Mouse (Mus musculus) ZHBTc4 (cell line): ENCODE measurements around the gene Morc3.
"Not testable (repeated sequence)": the region's sequence is repeated elsewhere in the genome, so short reads cannot be mapped to it uniquely, and the experiment has no call there.

Source experiments
- DNase-seq: peaks from one replicate; pipeline ENCODE4 v3.0.0-alpha.2; 2011; ENCODE audit warnings: low read depth, low spot score

Morc3 gene

GRCm38 (mm10) chr16:93818691-93819324 lies 13.1 kb upstream of the Morc3 start:
- DNase-seq, result no peak

DNA sequence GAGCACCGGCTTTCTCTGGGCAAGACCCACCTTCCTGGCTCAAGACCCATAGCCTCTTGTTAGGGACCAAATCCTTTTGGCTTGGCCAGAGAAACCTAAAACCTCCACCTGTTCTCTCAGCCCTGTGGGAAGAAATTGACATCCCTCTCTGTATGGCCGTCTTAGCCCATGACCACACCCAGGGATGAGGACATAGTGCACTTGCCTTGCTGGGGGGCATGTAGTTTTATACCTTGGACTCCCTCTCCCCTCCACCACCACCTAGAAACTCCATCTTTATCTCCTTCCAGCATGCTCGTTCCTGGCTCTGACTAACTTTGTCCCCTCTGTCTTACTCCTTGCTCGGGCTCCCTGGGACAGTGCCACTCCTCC lies 12.6 kb upstream of the Morc3 start:
- no peak for DNase-seq

- no peak for DNase-seq
These were observed 11.9 kb upstream of the Morc3 start for GRCm38 (mm10) chr16:93820040-93820439.

DNA sequence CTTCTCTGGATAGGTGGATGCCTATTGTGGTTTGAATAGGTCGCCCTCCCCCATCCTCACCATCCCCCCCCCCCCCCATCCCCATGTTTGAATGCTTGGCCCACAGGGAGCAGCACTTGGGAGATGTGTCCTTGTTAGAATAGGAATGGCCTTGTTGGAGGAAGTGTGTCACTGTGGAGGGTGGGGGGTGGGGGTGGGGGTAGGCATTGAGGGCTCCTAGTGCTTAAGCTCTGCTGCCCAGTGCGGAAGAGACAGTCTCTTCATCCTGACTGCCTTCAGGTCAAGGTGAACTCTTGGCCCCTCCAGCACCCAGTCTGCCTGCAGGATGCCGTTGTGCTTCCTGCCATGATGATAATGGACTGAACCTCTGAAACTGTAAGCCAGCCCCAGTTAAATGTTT lies 10.2 kb upstream of the Morc3 start:
- DNase-seq, result peak; percentile 58

- not testable (repeated sequence) for DNase-seq
These were observed 9.3 kb upstream of the Morc3 start for GRCm38 (mm10) chr16:93822433-93823225.

- peak; percentile 62 for DNase-seq
These were observed 7.1 kb upstream of the Morc3 start for GRCm38 (mm10) chr16:93824799-93825198.

GRCm38 (mm10) chr16:93825463-93825862 lies 6.5 kb upstream of the Morc3 start:
- DNase-seq, result no peak

- DNase-seq, result peak; percentile 90
These were observed 5.9 kb upstream of the Morc3 start for GRCm38 (mm10) chr16:93826054-93826453.

DNA sequence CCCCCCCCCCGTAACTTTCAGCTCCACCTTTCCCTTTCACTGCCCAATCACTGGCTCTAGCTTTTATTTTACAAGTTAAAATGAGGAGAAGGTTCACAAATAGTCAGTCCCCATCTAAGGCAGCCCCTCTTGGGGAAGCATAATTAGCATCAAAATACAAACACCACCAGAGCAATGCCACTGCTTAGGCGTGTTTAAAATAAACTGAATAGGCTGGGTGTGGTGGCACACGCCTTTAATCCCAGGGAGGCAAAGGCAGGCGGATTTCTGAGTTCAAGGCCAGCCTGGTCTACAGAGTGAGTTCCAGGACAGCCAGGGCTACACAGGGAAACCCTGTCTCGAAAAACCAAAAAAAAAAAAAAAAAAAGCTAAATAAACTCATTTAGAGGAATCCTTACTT lies 5.4 kb upstream of the Morc3 start:
- DNase-seq, result peak; percentile 93

DNA sequence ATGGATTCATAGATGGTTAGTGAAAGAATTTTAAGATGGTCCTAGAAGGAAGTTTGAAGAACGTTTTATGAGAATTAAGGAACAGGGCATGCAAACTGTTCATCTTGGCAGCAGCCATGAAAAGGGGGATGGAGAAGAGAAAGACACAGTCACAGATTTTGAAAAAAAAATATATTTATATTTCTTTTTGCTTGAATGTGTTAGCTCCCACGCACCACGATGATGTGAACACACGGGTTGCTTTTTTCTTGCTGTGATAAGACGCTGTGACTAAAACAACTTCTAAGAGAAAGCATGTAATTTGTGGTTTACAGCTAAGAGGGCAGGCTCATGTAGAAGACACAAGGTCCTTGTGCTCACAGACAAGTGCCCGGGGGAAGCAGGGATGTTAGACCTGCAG lies 5.0 kb upstream of the Morc3 start:
- peak; percentile 26 for DNase-seq

DNA sequence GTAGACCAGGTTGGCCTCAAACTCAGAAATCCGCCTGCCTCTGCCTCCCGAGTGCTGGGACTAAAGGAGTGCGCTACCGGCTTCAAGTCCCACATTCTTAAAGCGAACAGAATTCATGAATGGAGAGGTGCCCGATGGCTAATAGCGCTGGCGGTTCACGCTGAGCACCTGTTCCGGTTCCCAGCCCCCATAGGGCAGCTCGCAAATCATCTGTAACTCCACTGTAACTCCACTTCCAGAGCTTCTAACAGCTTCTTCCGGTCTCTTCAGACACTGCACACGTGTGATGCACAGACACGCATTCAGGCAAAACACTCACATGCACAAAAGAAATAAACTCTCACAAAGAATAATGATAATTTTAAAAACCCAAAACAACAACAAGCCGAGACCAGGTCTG lies 2.4 kb upstream of the Morc3 start:
- DNase-seq, result peak; percentile 80

GRCm38 (mm10) chr16:93830071-93830470 lies 1.9 kb upstream of the Morc3 start:
- peak; percentile 90 for DNase-seq

GRCm38 (mm10) chr16:93830916-93831315 lies 1.0 kb upstream of the Morc3 start:
- no peak for DNase-seq

DNA sequence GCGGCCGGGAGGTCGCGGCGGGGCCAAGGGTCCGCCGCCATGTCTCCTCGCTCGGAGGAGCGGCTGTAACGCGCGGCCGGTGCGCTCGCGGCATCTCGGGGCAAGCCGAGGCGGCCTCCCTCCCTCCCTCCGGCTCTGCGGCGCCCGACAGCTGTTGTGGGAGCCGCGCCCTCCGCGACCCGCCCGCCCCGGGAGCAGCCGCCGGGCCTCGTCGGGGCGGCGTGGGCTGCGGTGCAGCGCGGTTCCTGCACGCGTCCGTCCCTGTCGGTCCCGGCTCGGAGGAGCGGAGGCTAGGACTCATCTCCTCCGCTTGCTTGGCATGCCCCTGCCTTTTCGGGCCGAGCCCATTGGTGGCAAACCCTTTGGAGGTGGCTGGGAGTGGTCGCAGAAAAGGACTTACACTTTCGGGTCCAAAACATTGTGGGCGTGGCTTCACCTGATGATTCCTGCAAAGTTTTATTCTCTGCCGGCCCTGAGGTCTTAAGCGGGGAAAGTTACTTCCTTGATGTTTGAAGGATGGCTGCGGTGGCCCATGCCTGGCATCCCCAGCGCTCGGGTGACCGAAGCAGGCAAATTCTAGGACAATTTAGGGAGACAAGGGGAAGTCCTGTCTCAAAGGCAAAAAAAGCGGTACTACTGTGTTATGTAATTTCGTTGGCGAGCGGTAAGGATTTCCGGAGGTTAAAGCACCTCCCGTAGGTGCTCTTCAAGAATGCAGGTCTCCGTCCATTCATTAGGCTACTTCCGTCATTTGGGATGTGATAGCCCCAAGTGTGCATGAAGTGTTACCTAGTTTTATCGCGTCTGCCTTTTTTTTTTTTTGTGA lies 743 bp downstream of the Morc3 start:
- peak; percentile 84 for DNase-seq

DNA sequence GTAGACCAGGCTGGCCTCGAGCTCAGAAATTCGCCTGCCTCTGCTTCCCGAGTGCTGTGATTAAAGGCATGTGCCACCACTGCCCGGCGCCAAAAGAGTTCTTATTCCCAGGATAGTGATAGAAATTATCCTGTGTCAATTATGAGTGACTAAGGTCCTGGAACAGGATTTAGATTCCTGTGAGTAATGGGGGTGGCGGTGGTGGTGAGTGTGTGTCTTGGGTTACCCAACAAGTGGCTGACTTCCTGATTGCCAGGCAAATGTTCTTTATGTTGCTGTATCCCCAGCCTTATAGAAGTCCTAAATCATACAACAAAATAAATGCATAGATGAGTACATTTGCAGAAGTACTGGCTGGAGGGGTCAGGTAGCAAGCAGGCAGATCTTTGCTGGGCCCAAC lies 1.6 kb downstream of the Morc3 start:
- DNase-seq, result no peak

GRCm38 (mm10) chr16:93834076-93834475 lies 2.2 kb downstream of the Morc3 start:
- no peak for DNase-seq

GRCm38 (mm10) chr16:93839049-93839448 lies 7.1 kb downstream of the Morc3 start:
- DNase-seq, result no peak

DNA sequence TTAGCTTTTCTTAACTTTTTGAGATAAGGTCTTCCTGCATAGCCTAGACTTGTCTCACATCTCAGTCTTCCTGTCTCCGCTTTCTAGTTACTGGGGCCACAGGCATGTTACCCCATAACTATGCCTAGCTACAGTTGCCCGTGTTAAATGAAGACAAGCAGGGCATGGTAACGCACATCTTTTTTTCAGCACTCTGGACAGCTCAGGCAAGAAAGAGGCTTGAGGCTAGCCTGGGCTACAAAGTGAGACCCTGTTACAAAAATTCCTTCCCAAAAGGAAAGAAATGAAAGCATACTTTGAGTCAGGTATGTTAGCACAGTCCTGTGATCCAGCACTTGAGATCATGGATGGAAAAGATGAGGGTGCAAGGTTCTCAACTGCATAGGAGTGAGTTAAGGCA lies 18.6 kb downstream of the Morc3 start:
- DNase-seq, result peak; percentile 26

DNA sequence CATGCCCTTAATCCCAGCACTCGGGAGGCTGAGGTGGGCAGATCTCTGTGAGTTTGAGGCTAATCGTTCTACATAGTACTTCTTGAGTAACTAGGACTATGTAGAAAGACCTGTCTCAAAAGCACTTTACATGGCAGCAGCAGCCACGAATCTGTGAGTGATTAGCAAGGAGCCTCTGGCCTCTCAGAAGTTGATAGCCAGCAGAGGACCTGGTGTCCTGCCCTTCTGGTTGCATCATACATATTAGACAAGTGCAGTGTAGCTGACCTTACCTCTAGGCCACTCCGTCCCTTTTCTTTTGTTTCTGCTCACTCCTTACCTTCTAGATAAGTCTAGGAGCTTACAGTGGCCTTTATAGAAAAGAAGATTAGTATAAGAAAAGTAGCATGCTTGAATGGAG lies 28.0 kb downstream of the Morc3 start:
- no peak for DNase-seq

- no peak for DNase-seq
These were observed 28.8 kb downstream of the Morc3 start for GRCm38 (mm10) chr16:93860686-93861085.

DNA sequence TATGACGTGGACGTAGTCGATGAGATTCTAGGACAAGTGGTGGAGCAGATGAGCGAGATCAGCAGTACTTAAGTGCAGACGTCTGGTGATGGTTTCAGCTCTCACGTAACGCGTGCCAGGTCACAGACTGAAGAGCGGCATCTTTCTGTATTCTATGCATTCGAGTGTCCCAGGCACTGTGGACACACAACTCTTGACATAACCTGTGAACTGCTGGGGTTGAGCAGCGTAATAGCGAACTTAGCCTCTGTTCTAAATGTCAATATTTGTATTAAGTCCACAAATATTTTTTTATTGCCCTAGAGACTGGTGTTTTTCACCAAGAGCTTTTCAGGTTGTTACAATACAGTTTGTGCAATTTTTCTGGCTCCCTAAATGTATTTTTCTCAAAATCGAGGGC lies 42.9 kb downstream of the Morc3 start:
- no peak for DNase-seq

DNA sequence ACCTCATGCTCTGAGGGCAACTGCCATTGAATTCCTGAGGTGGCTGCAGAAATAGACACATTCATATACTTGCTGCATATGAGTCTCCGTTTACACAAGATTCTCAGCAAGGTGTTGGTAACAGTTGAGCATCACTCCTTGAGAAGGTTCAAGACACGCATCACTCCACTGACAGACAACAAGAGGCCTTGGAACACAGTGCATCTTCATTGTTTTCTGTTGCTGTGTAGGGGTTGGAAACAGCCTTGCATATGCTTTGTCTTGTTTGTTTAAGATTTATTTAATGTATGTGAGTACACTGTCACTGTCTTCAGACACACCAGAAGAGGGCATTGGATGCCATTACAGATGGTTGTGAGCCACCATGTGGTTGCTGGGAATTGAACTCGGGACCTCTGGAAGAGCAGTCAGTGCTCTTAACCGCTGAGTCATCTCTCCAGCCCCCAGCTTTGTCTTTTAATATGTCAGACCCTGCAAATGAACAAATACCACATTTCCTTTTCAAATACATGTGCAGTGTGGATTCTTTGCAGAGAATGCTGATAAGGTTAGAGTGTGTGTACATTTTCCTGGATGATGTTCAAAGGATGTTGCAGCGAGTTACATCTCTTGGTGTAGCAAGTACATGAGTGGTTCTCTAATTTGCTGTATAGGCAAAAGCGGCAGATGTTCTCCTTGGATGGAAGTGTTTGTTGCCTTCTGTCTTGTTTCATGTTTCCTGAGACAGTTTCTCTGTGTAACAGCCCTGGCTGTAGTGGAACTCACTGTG lies 45.9 kb downstream of the Morc3 start:
- no peak for DNase-seq
